Mouse (Mus musculus): ENCODE measurements around the gene Emg1.

DNA sequence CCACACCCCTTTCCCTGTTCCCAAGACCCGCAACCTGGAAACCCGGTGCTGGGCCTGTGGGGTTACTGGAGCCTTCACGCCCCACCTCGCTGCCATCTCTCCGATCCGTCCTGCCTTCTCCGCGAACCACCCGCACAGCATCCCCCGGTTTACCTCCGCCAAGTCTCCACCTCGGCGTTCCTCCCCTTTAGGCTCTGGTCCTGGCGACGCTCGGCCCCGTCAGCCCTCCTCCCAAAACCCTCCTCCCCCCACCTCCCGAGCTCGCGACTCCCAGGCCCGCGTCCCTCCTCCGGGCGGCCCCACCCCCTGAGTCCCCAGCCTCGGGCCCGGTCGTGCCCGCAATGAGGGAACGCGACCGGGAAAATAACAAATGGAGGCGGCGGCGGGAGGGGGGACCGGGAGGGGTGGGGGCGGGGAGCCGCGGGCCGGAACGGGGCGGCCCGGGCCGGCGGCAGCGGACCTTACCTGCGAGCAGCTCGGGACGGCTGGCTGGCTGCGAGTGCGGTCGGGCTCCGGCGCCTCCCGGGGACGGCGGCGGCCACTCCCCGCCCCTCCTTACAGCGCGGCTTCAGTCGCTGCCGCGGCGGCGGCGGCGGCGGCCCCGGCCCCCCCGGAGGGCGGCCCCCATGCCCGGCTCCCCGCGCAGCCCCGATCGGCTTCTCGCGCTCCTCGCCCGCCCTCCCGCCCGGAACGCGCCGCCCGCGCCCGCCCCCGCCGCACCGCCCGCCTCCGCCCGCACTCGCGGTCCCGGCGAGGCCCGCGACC, 44.0 kb upstream of the Emg1 start, which contains the start of the genes Gm45234 and Atn1:
- TF ChIP-seq CTCF (IDR thresholded peaks at IDR 0.05; ENCODE audit: control insufficient read depth, insufficient read depth, low read length): no peak
- TF ChIP-seq POLR2A (IDR thresholded peaks at IDR 0.05; ENCODE audit: borderline replicate concordance, control insufficient read depth, low read depth, low read length): no peak
